Mouse (Mus musculus) induced T-regulatory cell, adult 2 months (primary cell): ENCODE measurements around the gene Lgr5.

Source experiments
- DNase-seq: peaks from one replicate; pipeline ENCODE4 v3.0.0-alpha.2; 2012; ENCODE audit warnings: low read depth

Lgr5 gene

DNA sequence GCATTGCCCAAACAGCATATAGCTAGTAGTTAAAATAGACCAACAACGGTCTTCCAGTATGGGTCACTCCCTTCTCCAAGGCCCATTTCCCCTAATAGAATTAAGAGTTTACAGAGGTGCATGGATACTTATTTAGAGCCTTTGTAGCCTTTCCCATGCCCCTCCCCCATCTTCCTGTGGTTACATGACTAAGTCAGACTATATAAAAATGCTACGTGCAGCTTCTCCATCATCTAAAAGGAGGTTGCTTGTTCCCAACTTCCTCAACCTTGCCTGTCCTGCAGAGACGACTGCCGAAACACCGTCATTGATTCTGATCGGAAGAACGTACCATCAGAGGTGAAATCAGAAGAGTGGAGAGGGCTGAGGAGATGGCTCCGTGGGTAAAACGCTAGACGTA is 82.4 kb downstream of the Lgr5 start:
- DNase-seq, result no peak

- DNase-seq, result no peak
Observed at GRCm38 (mm10) chr10:115493778-115494141, 93.8 kb downstream of the Lgr5 start.

DNA sequence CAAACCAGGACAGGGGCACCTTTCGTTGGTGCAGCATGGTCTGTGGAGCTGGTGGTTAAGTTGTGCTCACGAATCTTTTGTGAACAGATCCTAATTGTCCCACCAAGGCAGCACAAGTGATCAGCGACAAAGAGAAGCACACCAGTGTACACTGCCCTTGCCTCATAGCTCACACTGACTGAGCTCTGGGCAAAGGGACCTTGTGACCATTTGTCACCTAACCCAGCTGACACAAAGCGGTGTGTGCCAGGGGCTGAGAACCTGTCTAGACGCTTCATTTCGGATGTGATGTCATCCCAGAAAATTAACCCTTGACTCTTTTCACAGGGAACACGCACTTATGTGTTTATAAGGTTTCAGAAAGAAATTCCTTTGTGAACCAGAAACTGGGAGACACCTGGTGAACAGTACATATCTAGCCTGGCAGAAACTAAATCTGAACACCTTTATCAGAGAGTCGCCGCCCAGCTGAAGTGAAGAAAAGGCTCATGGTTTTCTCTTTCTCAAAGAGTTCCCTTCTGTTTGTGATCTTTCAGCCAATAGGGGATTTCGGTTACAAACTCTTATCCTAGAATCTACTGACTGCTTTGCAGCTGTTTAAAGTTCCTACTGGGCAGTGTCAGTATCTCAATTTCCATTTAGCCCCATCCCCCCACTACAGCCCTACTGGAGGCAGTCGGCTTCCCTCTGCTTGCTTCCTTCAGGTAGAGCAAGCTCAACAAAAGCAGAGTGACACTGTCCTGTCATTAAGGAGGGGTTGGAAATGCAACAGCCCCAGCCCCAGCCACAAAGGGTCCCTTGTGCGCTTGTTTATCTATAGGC is 94.4 kb downstream of the Lgr5 start:
- no peak for DNase-seq

DNA sequence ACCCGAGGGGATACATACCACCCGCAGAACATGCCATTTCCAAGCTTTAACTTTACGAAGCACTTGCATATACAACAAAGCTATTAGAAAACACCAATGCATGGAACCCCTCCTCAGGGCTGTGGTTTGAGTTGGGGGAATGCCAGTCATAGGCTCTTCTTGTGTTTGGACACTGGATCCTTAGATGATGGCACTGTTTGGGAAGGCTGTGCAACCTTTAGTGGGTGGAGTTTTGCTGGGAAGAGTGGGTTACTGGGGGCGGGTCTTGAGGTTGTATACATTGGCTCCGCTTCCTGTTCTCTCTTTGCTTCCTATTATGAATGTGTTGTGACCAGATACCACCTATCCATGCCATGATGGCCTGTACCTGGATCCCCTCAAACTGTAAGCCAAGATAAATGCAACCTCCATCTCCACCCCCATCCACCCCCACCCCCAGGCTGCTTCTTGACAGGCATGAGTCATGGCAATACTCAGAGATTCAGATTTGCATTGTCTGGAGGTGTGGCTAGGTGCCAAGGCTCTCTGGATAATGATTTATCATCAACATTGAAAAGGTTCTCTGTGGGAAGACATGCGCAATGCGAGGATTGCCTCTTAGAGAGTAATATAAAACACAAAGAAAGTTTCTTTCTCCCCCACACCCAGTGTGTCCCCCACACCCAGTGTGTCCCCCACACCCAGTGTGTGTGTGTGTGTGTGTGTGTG is 95.6 kb downstream of the Lgr5 start:
- DNase-seq, result no peak

- DNase-seq, result no peak
Observed at GRCm38 (mm10) chr10:115485602-115486001, 102.0 kb downstream of the Lgr5 start.

DNA sequence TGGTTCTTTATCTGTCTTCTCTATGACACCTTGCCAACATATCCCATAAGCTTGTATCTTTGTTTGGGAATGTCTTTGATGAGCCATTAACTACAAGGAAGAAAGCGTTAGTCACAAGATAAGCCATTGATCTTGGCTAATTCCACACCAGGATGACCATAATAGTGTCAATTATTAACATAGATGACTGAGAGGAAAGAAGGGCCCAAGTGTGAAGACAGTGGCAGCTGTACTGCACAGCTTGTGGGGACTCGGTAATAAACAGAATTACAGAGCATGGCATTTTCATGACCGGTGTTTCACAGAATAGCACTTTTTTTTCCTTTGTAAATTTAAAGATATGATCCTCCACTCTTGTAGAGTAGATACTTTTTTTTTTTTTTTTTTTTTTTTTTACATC is 102.9 kb downstream of the Lgr5 start:
- no peak for DNase-seq

GRCm38 (mm10) chr10:115478441-115479141 is 109.0 kb downstream of the Lgr5 start:
- DNase-seq, result no peak

DNA sequence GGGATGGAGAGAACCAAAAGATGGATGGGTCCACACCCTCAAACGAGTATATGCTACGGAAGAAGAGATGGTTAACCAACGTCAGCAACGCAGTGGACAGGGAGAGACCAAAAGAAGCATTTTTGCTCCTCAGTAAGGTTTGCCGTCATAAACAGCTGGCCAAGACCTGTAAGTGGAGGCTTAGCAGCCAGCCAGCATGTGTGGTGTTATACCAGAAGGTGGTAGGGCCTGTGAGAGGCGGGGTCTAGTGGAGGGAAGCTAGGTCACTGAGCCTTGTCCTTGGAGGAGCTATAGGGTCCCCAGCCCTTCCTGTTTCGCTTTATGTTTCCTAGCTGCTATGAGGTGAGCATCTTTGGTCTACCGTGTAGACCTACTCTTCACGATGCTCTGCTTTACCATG is 111.1 kb downstream of the Lgr5 start:
- DNase-seq, result no peak

GRCm38 (mm10) chr10:115475000-115475550 is 112.5 kb downstream of the Lgr5 start:
- DNase-seq, result no peak

DNA sequence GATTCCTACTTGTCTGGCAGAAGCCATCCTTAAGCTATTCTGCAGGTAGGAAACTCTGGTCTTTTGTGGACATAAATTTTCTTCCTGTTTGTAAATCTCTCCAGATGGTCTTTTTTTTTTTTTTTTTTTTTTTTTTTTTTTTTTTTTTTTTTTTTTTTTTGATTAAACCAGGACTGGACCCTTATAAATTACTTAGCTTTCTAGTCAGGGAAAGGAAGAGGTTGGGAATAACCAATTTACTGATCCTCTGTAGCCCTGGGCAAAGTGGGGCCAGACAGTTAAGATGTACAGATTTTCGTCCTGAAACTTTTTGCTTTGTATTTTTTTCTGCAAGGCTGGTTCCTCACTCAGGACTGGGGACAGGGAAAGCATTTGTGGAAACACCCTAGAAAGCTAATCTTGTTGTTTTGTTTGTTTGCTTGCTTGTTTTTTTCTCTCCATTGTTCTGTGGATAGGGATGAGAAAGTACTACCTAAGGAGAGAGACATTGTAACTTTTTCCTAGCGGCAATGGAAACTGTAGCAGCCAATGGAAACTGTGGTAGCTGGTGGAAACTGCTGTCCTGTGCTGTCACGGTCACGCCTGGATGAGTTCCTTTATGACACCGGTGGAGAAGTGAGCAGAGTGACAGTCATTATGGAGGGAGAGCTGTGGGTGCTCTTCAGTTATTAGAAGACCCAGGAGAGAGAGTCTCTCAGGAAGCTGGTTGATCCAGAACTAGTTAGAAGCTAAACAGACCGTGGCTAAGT is 114.2 kb downstream of the Lgr5 start:
- DNase-seq, result no peak

- DNase-seq, result no peak
Observed at GRCm38 (mm10) chr10:115470621-115471334, 116.8 kb downstream of the Lgr5 start.

- no peak for DNase-seq
Observed at GRCm38 (mm10) chr10:115469040-115469439, 118.5 kb downstream of the Lgr5 start.

- no peak for DNase-seq
Observed at GRCm38 (mm10) chr10:115468632-115469031, 118.9 kb downstream of the Lgr5 start.

- DNase-seq, result no peak
Observed at GRCm38 (mm10) chr10:115467985-115468384, 119.6 kb downstream of the Lgr5 start.

GRCm38 (mm10) chr10:115465778-115466177 is 121.8 kb downstream of the Lgr5 start:
- DNase-seq, result no peak

DNA sequence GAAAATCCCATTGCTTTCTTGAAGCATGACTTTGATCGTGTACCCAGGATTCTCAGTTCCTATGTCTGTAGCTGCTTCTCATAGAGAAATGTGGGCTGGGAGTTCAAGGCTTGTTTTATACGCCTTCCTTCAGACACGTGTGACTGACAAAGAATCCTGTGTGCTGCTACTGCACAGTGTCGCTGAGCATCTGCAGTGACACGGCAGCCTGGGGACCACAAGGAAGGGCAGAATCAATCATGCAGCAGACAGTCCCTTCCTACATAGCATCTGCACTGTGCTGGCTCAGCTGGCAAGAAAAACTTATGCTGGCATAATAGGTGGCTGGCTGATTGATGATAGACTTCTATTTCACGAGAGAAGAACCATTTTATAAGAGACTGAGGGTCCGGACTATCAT is 122.5 kb downstream of the Lgr5 start:
- no peak for DNase-seq

- DNase-seq, result no peak
Observed at GRCm38 (mm10) chr10:115462646-115463045, 124.9 kb downstream of the Lgr5 start.

GRCm38 (mm10) chr10:115457368-115458021 is 130.1 kb downstream of the Lgr5 start:
- DNase-seq, result no peak

DNA sequence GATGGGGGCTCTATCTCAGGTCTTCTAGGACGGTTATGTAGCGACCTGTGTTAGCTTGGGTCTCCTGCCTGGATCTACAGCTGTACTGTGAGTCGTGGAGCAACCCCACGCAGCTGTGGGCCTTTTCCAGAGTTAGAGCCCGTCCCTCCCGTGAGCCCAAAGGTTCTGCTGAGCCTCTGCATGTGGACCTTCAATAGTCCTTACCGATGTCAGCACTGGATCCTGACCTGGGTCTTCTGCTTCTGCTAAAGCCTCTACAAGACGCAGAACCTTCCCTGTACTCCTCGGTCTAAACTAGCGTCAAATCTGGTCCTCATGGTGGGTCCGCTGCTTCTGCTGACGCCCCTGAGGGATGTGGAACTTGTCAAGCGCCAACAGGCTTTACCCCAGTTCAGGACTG is 139.0 kb downstream of the Lgr5 start:
- no peak for DNase-seq

GRCm38 (mm10) chr10:115437286-115437685 is 150.3 kb downstream of the Lgr5 start:
- DNase-seq, result no peak

GRCm38 (mm10) chr10:115425351-115425750 is 162.2 kb downstream of the Lgr5 start:
- no peak for DNase-seq
